Mouse (Mus musculus): Measurements from ENCODE around the gene Kiss1r. TPM values are rescaled to one million over a fixed set of nuclear protein-coding genes. Genes with fewer than 3 reads are reported as not detected.

Gene Kiss1r
- polyA plus RNA-seq, 2 experiments from 2014 or later: 0.22 TPM; not detected in 1

GRCm38 (mm10) chr10:79971183-79971497 lies 54.4 kb downstream of the Kiss1r start:
- ATAC-seq: no peak

Other genes starting within 250 kb of the Kiss1r start
- gene Tpgs1, start 247.6 kb upstream of the Kiss1r start, polyA plus RNA-seq (2017; shearing (Covaris generic)): 10 to 100 TPM; 22.5 to 32.9 TPM
- gene Cdc34, start 234.8 kb upstream of the Kiss1r start, polyA plus RNA-seq (2017; shearing (Covaris generic)): 10 to 100 TPM; 17.4 to 27.5 TPM
- under 1 TPM; 0.52 to 0.62 TPM for gene Gzmm, start 228.0 kb upstream of the Kiss1r start, polyA plus RNA-seq (2017; shearing (Covaris generic))
- 100 to 1,000 TPM; 135 to 157 TPM for gene Bsg, start 212.5 kb upstream of the Kiss1r start, polyA plus RNA-seq (2017; shearing (Covaris generic))
- not detected for gene Hcn2, start 200.3 kb upstream of the Kiss1r start, polyA plus RNA-seq (2017; shearing (Covaris generic))
- gene Polrmt, start 170.4 kb upstream of the Kiss1r start, polyA plus RNA-seq (2017; shearing (Covaris generic)): 10 to 100 TPM; 13.6 to 21.4 TPM
- gene Fgf22, start 161.9 kb upstream of the Kiss1r start, polyA plus RNA-seq (2017; shearing (Covaris generic)): not detected
- 1 to 10 TPM; 3.9 to 4.4 TPM for gene Rnf126, start 150.0 kb upstream of the Kiss1r start, polyA plus RNA-seq (2017; shearing (Covaris generic))
- under 1 TPM in 1 of 2 experiments, not detected in 1; 0.86 TPM for gene Fstl3, start 139.7 kb upstream of the Kiss1r start, polyA plus RNA-seq (2017; shearing (Covaris generic))
- gene Prss57, start 126.0 kb upstream of the Kiss1r start, polyA plus RNA-seq (2017; shearing (Covaris generic)): 1 to 10 TPM in 1 of 2 experiments, under 1 TPM in 1; 0.76 to 1.1 TPM
- gene Palm, start 123.4 kb upstream of the Kiss1r start, polyA plus RNA-seq (2017; shearing (Covaris generic)): under 1 TPM; 0.55 to 0.95 TPM
- gene Misp, start 96.0 kb upstream of the Kiss1r start, polyA plus RNA-seq (2017; shearing (Covaris generic)): not detected
- 100 to 1,000 TPM in 1 of 2 experiments, 10 to 100 TPM in 1; 94.0 to 159 TPM for gene Ptbp1, start 62.5 kb upstream of the Kiss1r start, polyA plus RNA-seq (2017; shearing (Covaris generic))
- gene Prtn3, start 42.5 kb upstream of the Kiss1r start, polyA plus RNA-seq (2017; shearing (Covaris generic)): not detected
- 1 to 10 TPM; 1.6 to 2.1 TPM for gene Plppr3, start 42.3 kb upstream of the Kiss1r start, polyA plus RNA-seq (2017; shearing (Covaris generic))
- not detected for gene Elane, start 30.7 kb upstream of the Kiss1r start, polyA plus RNA-seq (2017; shearing (Covaris generic))
- not detected for gene Cfd, start 26.1 kb upstream of the Kiss1r start, polyA plus RNA-seq (2017; shearing (Covaris generic))
- gene Med16, start 8.0 kb upstream of the Kiss1r start, polyA plus RNA-seq (2017; shearing (Covaris generic)): 10 to 100 TPM in 1 of 2 experiments, 1 to 10 TPM in 1; 6.7 to 10.5 TPM
- gene Gm26602, start 6.1 kb upstream of the Kiss1r start, polyA plus RNA-seq (2017; shearing (Covaris generic)): not detected
- gene R3hdm4, start 4.2 kb downstream of the Kiss1r start, polyA plus RNA-seq (2017; shearing (Covaris generic)): 100 to 1,000 TPM in 1 of 2 experiments, 10 to 100 TPM in 1; 92.3 to 122 TPM
- 1 to 10 TPM; 2.1 to 2.5 TPM for gene Arid3a, start 10.1 kb downstream of the Kiss1r start, polyA plus RNA-seq (2017; shearing (Covaris generic))
- gene Wdr18, start 43.2 kb downstream of the Kiss1r start, polyA plus RNA-seq (2017; shearing (Covaris generic)): 10 to 100 TPM; 63.9 to 70.0 TPM
- not detected for gene Grin3b, start 53.7 kb downstream of the Kiss1r start, polyA plus RNA-seq (2017; shearing (Covaris generic))
- 1 to 10 TPM; 1.9 to 3.8 TPM for gene Tmem259, start 67.4 kb downstream of the Kiss1r start, polyA plus RNA-seq (2017; shearing (Covaris generic))
- 100 to 1,000 TPM; 828 to 877 TPM for gene Cnn2, start 71.6 kb downstream of the Kiss1r start, polyA plus RNA-seq (2017; shearing (Covaris generic))
- 10 to 100 TPM; 13.2 to 17.0 TPM for gene Abca7, start 79.5 kb downstream of the Kiss1r start, polyA plus RNA-seq (2017; shearing (Covaris generic))
- gene Arhgap45, start 99.7 kb downstream of the Kiss1r start, polyA plus RNA-seq (2017; shearing (Covaris generic)): 100 to 1,000 TPM; 196 to 326 TPM
- 100 to 1,000 TPM; 174 to 175 TPM for gene Polr2e, start 122.8 kb downstream of the Kiss1r start, polyA plus RNA-seq (2017; shearing (Covaris generic))
- 100 to 1,000 TPM; 346 to 370 TPM for gene Gpx4, start 130.2 kb downstream of the Kiss1r start, polyA plus RNA-seq (2017; shearing (Covaris generic))
- gene Sbno2, start 188.6 kb downstream of the Kiss1r start, polyA plus RNA-seq (2017; shearing (Covaris generic)): 10 to 100 TPM; 26.8 to 32.5 TPM
- gene Stk11, start 198.8 kb downstream of the Kiss1r start, polyA plus RNA-seq (2017; shearing (Covaris generic)): 10 to 100 TPM; 22.1 to 25.4 TPM
- 100 to 1,000 TPM; 338 to 428 TPM for gene Atp5d, start 221.7 kb downstream of the Kiss1r start, polyA plus RNA-seq (2017; shearing (Covaris generic))
- under 1 TPM; 0.74 to 0.96 TPM for gene Cbarp, start 223.9 kb downstream of the Kiss1r start, polyA plus RNA-seq (2017; shearing (Covaris generic))
- gene Midn, start 231.3 kb downstream of the Kiss1r start, polyA plus RNA-seq (2017; shearing (Covaris generic)): 1 to 10 TPM; 7.3 to 9.2 TPM
- gene Cirbp, start 249.0 kb downstream of the Kiss1r start, polyA plus RNA-seq (2017; shearing (Covaris generic)): 100 to 1,000 TPM; 132 to 177 TPM